Mouse (Mus musculus): Measurements from ENCODE around the gene Fcgr1.
"Not testable (repeated sequence)": the region's sequence is repeated elsewhere in the genome, so short reads cannot be mapped to it uniquely, and the experiment has no call there.

The Fcgr1 gene

GRCm38 (mm10) chr3:96327131-96327530 lies 33.4 kb upstream of the Fcgr1 start:
- no peak for DNase-seq (ENCODE audit: low spot score)

DNA sequence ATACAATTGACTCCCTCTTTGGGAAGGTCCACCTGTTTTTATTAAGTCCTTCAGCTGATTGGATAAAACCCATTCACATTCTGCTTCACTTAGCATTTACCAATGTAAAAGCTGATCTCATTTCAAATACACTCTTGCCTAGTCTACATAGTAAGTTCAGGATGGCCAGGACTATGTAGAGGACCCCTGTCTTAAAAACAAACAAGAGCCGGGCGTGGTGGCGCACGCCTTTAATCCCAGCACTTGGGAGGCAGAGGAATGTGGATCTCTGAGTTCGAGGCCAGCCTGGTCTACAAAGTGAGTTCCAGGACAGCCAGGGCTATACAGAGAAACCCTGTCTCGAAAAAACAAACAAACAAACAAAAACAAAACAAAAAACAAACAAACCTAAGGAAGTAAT lies 30.0 kb upstream of the Fcgr1 start:
- DNase-seq (ENCODE audit: low spot score) = not testable (repeated sequence)

DNA sequence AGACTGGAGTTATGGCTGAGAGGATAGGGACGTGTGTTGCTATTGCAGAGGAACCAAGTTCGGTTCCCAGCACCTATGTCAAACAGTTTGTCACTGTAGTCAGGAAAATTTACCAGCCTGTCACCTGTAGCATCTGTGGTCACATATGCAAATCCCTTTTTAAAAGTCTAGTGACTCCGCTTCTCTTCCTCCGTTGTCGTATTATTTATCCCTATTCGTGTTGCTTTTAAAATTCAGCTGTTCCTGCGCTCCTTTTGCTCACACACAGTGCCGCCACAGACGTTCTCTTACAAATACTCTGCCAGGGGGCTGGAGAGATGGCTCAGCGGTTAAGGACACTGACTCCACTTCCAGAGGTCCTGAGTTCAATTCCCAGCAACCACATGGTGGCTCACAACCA lies 28.8 kb upstream of the Fcgr1 start:
- DNase-seq (ENCODE audit: low spot score) = no peak

- no peak for DNase-seq (ENCODE audit: low spot score)
Observed at GRCm38 (mm10) chr3:96321891-96322290, 28.1 kb upstream of the Fcgr1 start.

DNA sequence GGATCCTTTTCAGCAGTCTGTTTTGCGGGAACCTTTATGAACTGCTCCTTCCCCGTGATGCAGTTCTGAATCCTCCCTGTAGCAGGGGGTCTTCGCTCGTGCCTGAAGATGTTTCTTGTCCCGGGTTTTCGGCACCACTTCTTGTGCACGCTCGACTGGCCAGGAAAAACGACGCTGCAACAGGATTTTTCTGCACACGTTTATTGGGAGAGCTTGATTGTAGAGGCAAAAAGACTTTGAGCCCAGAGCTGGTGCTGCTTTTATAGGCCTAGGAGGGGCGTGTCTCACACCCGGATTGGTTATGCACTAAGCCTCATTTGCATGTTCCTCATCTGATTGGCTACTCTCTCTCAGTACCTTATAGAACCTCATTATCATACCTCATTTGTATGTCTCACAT lies 26.2 kb upstream of the Fcgr1 start:
- not testable (repeated sequence) for DNase-seq (ENCODE audit: low spot score)

DNA sequence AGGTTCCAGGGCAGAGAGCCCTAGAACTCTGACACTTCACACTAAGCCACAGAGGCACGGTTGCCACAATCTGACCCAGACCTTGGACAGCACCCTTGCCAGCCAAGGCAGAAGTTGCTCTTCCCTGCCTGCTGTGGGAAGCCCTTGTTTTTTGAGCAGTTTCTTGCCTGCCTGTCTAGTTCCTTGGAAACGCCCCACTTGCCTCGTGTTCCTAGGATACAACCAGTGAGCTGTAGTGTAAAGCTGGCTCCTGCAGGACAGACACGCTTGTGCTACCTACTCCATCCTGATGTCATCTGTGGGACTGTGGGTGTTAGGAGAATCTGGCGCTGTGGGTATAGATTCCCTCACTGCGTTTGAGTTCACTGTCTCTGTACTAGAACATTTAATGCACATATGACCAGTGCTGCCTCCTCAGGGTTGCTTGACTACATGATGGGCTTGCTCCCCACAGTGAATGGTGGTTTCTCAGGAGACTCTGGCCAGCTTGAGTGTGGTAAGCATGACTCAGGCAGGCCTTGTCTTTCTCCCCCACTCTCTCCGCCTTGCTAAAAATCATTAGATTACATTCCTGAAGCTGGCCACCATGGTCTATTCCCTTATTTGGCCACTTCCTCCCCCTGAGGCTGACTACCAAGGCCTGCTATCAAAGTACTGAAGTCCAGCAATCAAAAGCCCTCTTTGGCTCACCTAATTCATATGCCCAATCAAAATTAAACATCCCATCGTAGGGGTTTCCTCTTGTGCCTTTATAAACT lies 18.8 kb upstream of the Fcgr1 start:
- no peak for DNase-seq (ENCODE audit: low spot score)

DNA sequence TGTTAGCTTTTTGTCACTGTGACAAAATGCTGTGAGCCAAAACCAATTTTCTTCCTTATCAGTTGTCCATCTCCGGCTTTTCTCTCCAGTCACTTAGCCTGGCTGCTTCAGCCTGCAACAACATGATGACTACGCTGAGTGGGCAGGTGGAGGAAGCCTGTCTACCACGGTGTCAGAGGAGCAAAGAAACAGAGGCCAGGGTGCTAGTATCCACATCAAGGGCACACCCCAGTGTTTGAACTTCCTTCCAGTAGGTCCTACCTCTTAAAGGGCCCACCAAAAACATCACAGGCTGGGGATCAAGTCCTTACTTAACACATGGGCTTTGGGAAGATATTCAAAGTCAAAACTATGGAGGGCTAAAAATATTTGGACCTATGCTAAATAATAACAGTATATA lies 15.7 kb upstream of the Fcgr1 start:
- DNase-seq (ENCODE audit: low spot score) = no peak

GRCm38 (mm10) chr3:96306506-96306905 lies 12.7 kb upstream of the Fcgr1 start:
- no peak for DNase-seq (ENCODE audit: low spot score)

- DNase-seq (ENCODE audit: low spot score) = no peak
Observed at GRCm38 (mm10) chr3:96302076-96302475, 8.3 kb upstream of the Fcgr1 start.

- no peak for DNase-seq (ENCODE audit: low spot score)
Observed at GRCm38 (mm10) chr3:96300706-96301529, 7.1 kb upstream of the Fcgr1 start.

GRCm38 (mm10) chr3:96299562-96299961 lies 5.8 kb upstream of the Fcgr1 start:
- DNase-seq (ENCODE audit: low spot score) = no peak

- DNase-seq (ENCODE audit: low spot score) = no peak
Observed at GRCm38 (mm10) chr3:96298360-96298759, 4.6 kb upstream of the Fcgr1 start.

DNA sequence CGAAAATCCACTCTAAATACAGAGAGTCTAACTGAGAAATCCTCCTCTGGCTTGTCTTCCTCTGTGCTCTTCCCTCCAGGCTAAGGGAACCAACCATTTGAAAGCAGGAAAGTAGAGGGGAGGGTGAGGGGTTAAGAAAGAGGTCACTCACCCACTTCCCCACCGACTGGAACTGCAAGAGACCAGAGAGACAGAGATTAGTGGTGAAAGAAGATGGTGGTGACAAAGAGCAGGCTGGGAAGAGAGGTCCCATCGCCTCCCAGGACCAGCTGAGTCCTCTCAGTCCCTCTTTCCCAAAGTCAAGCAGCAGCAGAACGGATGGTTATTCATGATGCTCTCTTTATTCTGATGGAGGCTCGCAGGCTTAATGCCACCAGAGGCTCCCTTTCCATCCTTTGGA lies 401 bp downstream of the Fcgr1 start:
- no peak for DNase-seq (ENCODE audit: low spot score)

- no peak for DNase-seq (ENCODE audit: low spot score)
Observed at GRCm38 (mm10) chr3:96292641-96293040, 1.1 kb downstream of the Fcgr1 start.

DNA sequence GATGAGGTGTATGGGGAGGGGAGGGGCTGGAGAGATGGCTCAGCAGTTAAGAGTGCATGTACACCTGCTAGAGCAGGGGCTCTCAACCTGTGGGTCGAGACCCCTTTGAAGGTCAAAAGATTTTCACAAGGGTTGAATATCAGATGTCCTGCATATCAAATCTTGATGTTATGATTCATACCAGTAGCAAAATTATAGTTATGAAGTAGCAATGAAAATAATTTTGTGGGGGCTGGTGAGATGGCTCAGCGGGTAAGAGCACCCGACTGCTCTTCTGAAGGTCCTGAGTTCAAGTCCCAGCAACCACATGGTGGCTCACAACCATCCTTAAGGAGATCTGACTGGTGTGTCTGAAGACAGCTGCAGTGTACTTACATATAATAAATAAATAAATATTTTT lies 3.0 kb downstream of the Fcgr1 start:
- not testable (repeated sequence) for DNase-seq (ENCODE audit: low spot score)

- no peak for DNase-seq (ENCODE audit: low spot score)
Observed at GRCm38 (mm10) chr3:96289201-96289600, 4.6 kb downstream of the Fcgr1 start.

DNA sequence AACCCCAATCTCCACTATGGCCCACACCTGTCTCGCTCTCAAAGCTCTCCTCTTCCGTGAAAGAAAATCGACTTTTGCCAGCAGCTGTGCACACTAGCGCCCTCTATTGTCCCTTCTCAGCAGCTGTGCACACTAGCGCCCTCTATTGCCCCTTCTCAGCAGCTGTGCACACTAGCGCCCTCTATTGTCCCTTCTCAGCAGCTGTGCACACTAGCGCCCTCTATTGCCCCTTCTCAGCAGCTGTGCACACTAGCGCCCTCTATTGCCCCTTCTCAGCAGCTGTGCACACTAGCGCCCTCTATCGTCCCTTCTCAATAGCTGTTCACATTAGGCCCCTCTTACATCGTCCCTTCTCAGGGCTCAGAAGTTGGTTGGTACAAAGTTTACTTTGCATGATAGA lies 6.4 kb downstream of the Fcgr1 start:
- DNase-seq (ENCODE audit: low spot score) = peak; percentile 34

DNA sequence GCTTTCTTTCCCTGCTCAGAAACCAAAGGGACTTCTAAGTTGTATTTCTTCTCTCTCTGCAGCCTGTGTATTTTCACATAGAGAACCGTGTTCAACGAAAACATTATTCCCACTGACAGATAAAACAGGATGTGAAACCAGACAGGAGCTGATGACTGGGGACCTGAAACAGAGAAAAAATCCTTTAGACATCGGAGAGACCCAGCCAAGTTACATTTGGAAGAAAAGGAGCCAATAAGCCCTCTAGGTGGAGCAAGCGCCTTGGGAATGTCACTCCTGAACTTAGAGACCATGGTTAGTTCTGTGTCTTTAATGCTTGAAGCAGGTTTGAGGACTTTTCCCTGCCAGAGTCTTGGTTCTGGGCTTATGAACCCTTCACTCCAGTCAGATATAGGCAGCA lies 9.3 kb downstream of the Fcgr1 start:
- no peak for DNase-seq (ENCODE audit: low spot score)

DNA sequence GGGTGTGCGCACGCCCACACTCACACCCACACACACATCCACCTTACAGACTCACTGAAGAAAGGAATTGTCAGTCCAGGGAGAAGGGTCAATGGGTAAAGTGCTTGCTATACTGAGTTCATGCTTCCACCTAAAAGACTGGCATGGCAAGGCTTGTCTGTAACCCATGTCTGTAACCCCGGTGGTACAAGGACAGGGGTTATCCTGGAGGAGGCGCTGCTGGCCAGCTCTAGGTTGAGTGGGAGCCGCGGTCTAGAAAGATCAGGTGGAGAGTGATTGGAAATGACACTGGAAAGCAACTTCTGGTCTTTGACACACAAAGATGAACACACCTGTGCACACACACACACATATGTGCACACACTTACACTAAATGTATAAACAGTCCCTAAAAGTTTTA lies 13.1 kb downstream of the Fcgr1 start:
- no peak for DNase-seq (ENCODE audit: low spot score)

- DNase-seq (ENCODE audit: low spot score) = peak; percentile 86
Observed at GRCm38 (mm10) chr3:96277800-96278624, 15.8 kb downstream of the Fcgr1 start.

DNA sequence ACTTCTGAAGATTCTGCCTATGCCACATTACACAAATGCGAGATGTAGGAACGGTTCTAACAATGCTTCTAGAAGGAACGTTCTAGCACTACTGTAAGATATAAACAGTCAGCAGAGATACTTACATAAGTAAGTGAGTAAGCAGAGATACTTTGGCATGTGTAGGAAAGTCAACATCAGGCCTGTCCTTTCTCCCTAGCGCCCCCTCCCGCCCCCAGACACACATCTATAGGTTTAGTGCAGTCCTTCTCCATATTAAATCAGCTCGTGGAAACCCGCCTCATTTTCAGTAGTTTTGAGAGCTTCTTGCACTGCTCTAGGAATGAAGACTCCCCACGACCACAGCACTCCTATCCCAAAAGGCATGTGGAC lies 16.4 kb downstream of the Fcgr1 start:
- no peak for DNase-seq (ENCODE audit: low spot score)

GRCm38 (mm10) chr3:96273591-96274465 lies 19.9 kb downstream of the Fcgr1 start:
- DNase-seq (ENCODE audit: low spot score) = no peak

Data from testis, postnatal 14 days (tissue).